Mouse (Mus musculus): ENCODE results near the gene Prnp. TPM values are rescaled to one million over a fixed set of nuclear protein-coding genes. Genes with fewer than 3 reads are reported as not detected.

Gene Prnp
- polyA plus RNA-seq, 1 experiment from 2014 or later = 184 TPM

GRCm38 (mm10) chr2:131953711-131954110 is 44.0 kb downstream of the Prnp start:
- no peaks in the 10 kb centered on the region for H3K9me3 ChIP-seq
- no peak overlapping the region for H3K9ac ChIP-seq (replicated peaks)
- no peak overlapping the region for H3K27ac ChIP-seq (replicated peaks)
- no peak overlapping the region; the same call in 1 of the 2 replicates for H3K4me2 ChIP-seq (replicated peaks)
- H3K27me3 ChIP-seq = peaks cover 18% of the 10 kb centered on the region
- no peak for ATAC-seq (replicated peaks)
- WGBS = 91% methylated on average over 4 of the region's 4 CpGs
- no peak overlapping the region for H3K4me3 ChIP-seq
- H3K4me1 ChIP-seq = peaks cover 7% of the 10 kb centered on the region; the same call in 1 of the 2 replicates
- no peaks in the 10 kb centered on the region for H3K36me3 ChIP-seq

- no peak overlapping the region for H3K27ac ChIP-seq (replicated peaks)
- H3K4me1 ChIP-seq = peaks cover 7% of the 10 kb centered on the region; the same call in 1 of the 2 replicates
- H3K4me3 ChIP-seq = peak overlapping the region; percentile 39
- 59% methylated on average over 9 of the region's 9 CpGs for WGBS
- no peaks in the 10 kb centered on the region for H3K9me3 ChIP-seq
- peaks cover 18% of the 10 kb centered on the region for H3K27me3 ChIP-seq
- ATAC-seq (replicated peaks) = peak; percentile 66
- H3K36me3 ChIP-seq = no peaks in the 10 kb centered on the region
- peak overlapping the region; percentile 62 for H3K4me2 ChIP-seq (replicated peaks)
- H3K9ac ChIP-seq (replicated peaks) = 0 out of 2 replicates have a peak overlapping the region, but pooled peaks have one; percentile 12
Measured at GRCm38 (mm10) chr2:131954835-131955234, 45.1 kb downstream of the Prnp start.

GRCm38 (mm10) chr2:131955264-131955663 is 45.5 kb downstream of the Prnp start:
- Histone ChIP-seq H3K4me1 (peaks cover 7% of the 10 kb centered on the region; the same call in 1 of the 2 replicates), H3K9ac (replicated peaks) (0 out of 2 replicates have a peak overlapping the region, but pooled peaks have one; percentile 12), H3K27ac (replicated peaks) (no peak overlapping the region), H3K4me2 (replicated peaks) (peak overlapping the region; percentile 62), H3K4me3 (peak overlapping the region; percentile 39), H3K9me3 (no peaks in the 10 kb centered on the region), H3K36me3 (no peaks in the 10 kb centered on the region), H3K27me3 (peaks cover 18% of the 10 kb centered on the region)
- peak; percentile 72 for ATAC-seq (replicated peaks)
- WGBS = 7% methylated on average over 17 of the region's 17 CpGs

GRCm38 (mm10) chr2:131956336-131957256 is 46.9 kb downstream of the Prnp start:
- Histone ChIP-seq H3K36me3 (no peaks in the 10 kb centered on the region), H3K27ac (replicated peaks) (no peak overlapping the region), H3K27me3 (peaks cover 18% of the 10 kb centered on the region), H3K9ac (replicated peaks) (no peak overlapping the region), H3K4me3 (no peak overlapping the region), H3K9me3 (no peaks in the 10 kb centered on the region), H3K4me2 (replicated peaks) (no peak overlapping the region), H3K4me1 (peaks cover 7% of the 10 kb centered on the region; the same call in 1 of the 2 replicates)
- no peak for ATAC-seq (replicated peaks)
- WGBS = 85% methylated on average over 7 of the region's 7 CpGs

GRCm38 (mm10) chr2:131957731-131958222 is 48.0 kb downstream of the Prnp start:
- ATAC-seq (replicated peaks) = no peak
- Histone ChIP-seq H3K4me1 (peaks cover 7% of the 10 kb centered on the region; the same call in 1 of the 2 replicates), H3K9me3 (no peaks in the 10 kb centered on the region), H3K36me3 (no peaks in the 10 kb centered on the region), H3K27me3 (peaks cover 15% of the 10 kb centered on the region), H3K27ac (replicated peaks) (no peak overlapping the region), H3K9ac (replicated peaks) (no peak overlapping the region), H3K4me2 (replicated peaks) (no peak overlapping the region), H3K4me3 (no peak overlapping the region)
- WGBS = 55% methylated on average over 9 of the region's 9 CpGs

- Histone ChIP-seq H3K9me3 (no peaks in the 10 kb centered on the region), H3K4me3 (no peak overlapping the region), H3K4me2 (replicated peaks) (no peak overlapping the region), H3K9ac (replicated peaks) (no peak overlapping the region), H3K27ac (replicated peaks) (no peak overlapping the region), H3K27me3 (no peaks in the 10 kb centered on the region), H3K4me1 (no peaks in the 10 kb centered on the region), H3K36me3 (no peaks in the 10 kb centered on the region)
- ATAC-seq (replicated peaks) = no peak
- WGBS = 75% methylated on average over 2 of the region's 2 CpGs
Measured at GRCm38 (mm10) chr2:131961671-131962070, 51.9 kb downstream of the Prnp start.

GRCm38 (mm10) chr2:131970597-131970996 is 60.9 kb downstream of the Prnp start:
- no peaks in the 10 kb centered on the region for H3K9me3 ChIP-seq
- 88% methylated on average over 2 of the region's 2 CpGs for WGBS
- H3K4me2 ChIP-seq (replicated peaks) = no peak overlapping the region
- H3K4me3 ChIP-seq = no peak overlapping the region
- H3K27ac ChIP-seq (replicated peaks) = no peak overlapping the region
- no peaks in the 10 kb centered on the region for H3K27me3 ChIP-seq
- no peaks in the 10 kb centered on the region for H3K4me1 ChIP-seq
- H3K36me3 ChIP-seq = no peaks in the 10 kb centered on the region
- no peak overlapping the region for H3K9ac ChIP-seq (replicated peaks)
- no peak for ATAC-seq (replicated peaks)

GRCm38 (mm10) chr2:131971098-131971497 is 61.4 kb downstream of the Prnp start:
- no peak for ATAC-seq (replicated peaks)
- no peak overlapping the region for H3K27ac ChIP-seq (replicated peaks)
- H3K4me1 ChIP-seq = no peaks in the 10 kb centered on the region
- no peak overlapping the region for H3K4me2 ChIP-seq (replicated peaks)
- H3K27me3 ChIP-seq = no peaks in the 10 kb centered on the region
- H3K4me3 ChIP-seq = no peak overlapping the region
- no peak overlapping the region for H3K9ac ChIP-seq (replicated peaks)
- no peaks in the 10 kb centered on the region for H3K9me3 ChIP-seq
- H3K36me3 ChIP-seq = no peaks in the 10 kb centered on the region
- WGBS = 79% methylated on average over 4 of the region's 4 CpGs

- no peak overlapping the region for H3K27ac ChIP-seq (replicated peaks)
- no peaks in the 10 kb centered on the region; the same call in 1 of the 2 replicates for H3K9me3 ChIP-seq
- WGBS = 73% methylated on average over 3 of the region's 3 CpGs
- H3K9ac ChIP-seq (replicated peaks) = no peak overlapping the region
- ATAC-seq (replicated peaks) = no peak
- no peak overlapping the region for H3K4me3 ChIP-seq
- H3K4me1 ChIP-seq = no peaks in the 10 kb centered on the region
- no peak overlapping the region for H3K4me2 ChIP-seq (replicated peaks)
- no peaks in the 10 kb centered on the region for H3K27me3 ChIP-seq
- H3K36me3 ChIP-seq = no peaks in the 10 kb centered on the region
Measured at GRCm38 (mm10) chr2:131976663-131977062, 66.9 kb downstream of the Prnp start.

GRCm38 (mm10) chr2:131980866-131981265 is 71.1 kb downstream of the Prnp start:
- no peak for ATAC-seq (replicated peaks)
- Histone ChIP-seq H3K4me2 (replicated peaks) (no peak overlapping the region), H3K36me3 (no peaks in the 10 kb centered on the region), H3K4me3 (no peak overlapping the region), H3K27me3 (no peaks in the 10 kb centered on the region), H3K9me3 (no peaks in the 10 kb centered on the region; the same call in 1 of the 2 replicates), H3K27ac (replicated peaks) (no peak overlapping the region), H3K9ac (replicated peaks) (no peak overlapping the region), H3K4me1 (no peaks in the 10 kb centered on the region)
- 45% methylated on average over 9 of the region's 9 CpGs for WGBS

- Histone ChIP-seq H3K36me3 (no peaks in the 10 kb centered on the region), H3K9me3 (no peaks in the 10 kb centered on the region; the same call in 1 of the 2 replicates), H3K9ac (replicated peaks) (no peak overlapping the region), H3K4me2 (replicated peaks) (no peak overlapping the region), H3K4me1 (no peaks in the 10 kb centered on the region), H3K27ac (replicated peaks) (no peak overlapping the region), H3K27me3 (no peaks in the 10 kb centered on the region), H3K4me3 (no peak overlapping the region)
- 16% methylated on average over 6 of the region's 6 CpGs for WGBS
- ATAC-seq (replicated peaks) = peak; percentile 91; the same call in 1 of the 2 replicates
Measured at GRCm38 (mm10) chr2:131982546-131983196, 72.9 kb downstream of the Prnp start.

GRCm38 (mm10) chr2:131987950-131988349 is 78.2 kb downstream of the Prnp start:
- 41% methylated on average over 3 of the region's 3 CpGs for WGBS
- Histone ChIP-seq H3K4me3 (no peak overlapping the region), H3K4me2 (replicated peaks) (no peak overlapping the region), H3K27me3 (no peaks in the 10 kb centered on the region), H3K9me3 (no peaks in the 10 kb centered on the region), H3K27ac (replicated peaks) (no peak overlapping the region), H3K9ac (replicated peaks) (no peak overlapping the region), H3K4me1 (no peaks in the 10 kb centered on the region), H3K36me3 (no peaks in the 10 kb centered on the region)
- ATAC-seq (replicated peaks) = no peak
